Mouse (Mus musculus): ENCODE measurements at regions not wholly inside any gene's neighbourhood (a gene's known extent, or its start where the extent isn't known, plus 50 kb on each side); places are given as distances from the start of the nearest gene placed in this dataset.

GRCm38 (mm10) chr15:65646470-65646869, 631.8 kb upstream of the Gm21961 start:
- no peak for DNase-seq

DNA sequence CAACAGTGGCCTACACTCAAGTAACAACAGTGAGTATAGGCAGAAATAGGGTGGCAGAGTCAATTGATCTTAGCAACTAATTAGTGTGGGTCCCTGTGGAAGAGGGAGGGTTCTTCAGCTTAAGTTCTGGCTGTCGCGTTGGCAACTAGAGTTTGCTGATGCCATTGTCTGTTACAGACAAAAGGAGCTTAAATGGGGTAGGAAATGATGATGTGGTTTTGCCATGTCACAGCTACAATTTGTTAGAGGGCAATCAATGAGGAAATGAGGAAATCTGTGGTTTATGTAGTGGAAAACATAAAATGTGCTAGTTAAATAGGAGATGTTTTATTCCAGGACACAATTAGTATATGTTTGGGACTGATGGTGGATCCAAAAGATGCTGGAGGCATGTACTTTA, 624.8 kb upstream of the Gm21961 start:
- DNase-seq = no peak

DNA sequence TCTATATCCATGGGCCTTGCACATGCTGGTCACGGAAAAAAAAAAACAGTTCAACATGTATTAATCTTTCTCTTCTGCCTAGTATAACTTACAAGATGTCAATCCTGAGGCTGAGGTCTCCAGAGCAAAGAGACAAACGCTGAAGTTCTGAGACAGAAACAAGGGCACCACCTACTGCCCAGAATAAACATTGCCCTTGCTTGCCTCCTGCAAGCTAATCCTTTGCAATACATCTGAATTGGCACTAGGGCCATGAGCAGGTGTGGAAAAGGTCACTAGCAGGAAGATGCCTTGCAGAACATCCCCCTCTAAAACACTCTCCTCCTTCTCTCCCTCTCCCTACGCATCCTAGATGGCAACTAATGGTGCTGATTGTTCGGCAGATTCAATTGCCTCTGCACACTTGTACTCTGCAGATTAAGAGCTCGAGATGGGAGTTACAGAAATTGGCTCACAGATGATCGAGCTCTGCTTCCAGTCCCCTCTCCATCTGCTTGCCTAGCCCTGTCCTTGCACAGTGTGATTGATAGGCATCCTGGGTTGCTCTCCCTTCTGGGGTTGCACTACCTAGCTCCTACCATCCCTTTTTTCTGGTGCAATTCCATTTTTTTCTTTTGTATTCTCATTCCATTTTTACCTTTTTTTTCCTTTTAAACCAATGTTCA, 622.9 kb upstream of the Gm21961 start:
- peak; percentile 68 for DNase-seq

DNA sequence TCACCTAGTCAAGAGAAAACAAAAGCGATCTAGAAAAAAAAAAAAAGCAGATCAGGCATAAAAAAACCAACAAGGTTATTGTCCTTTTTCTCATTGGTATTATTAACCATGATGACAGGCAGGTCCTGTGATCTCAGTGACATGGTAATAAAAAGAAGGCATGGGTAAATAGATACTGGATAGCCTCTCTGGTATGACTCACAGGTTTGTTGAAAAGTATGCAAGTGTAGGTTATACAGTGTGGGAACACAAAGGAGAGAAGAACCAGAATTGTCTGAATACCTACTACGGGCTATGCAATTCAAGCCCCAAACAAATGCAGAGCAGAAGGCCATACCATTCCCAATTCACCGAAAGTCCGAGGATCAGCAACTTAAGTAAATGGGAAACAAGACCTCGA, 617.7 kb upstream of the Gm21961 start:
- DNase-seq = no peak

- DNase-seq = no peak
These were observed 615.8 kb upstream of the Gm21961 start for GRCm38 (mm10) chr15:65630476-65630875.

DNA sequence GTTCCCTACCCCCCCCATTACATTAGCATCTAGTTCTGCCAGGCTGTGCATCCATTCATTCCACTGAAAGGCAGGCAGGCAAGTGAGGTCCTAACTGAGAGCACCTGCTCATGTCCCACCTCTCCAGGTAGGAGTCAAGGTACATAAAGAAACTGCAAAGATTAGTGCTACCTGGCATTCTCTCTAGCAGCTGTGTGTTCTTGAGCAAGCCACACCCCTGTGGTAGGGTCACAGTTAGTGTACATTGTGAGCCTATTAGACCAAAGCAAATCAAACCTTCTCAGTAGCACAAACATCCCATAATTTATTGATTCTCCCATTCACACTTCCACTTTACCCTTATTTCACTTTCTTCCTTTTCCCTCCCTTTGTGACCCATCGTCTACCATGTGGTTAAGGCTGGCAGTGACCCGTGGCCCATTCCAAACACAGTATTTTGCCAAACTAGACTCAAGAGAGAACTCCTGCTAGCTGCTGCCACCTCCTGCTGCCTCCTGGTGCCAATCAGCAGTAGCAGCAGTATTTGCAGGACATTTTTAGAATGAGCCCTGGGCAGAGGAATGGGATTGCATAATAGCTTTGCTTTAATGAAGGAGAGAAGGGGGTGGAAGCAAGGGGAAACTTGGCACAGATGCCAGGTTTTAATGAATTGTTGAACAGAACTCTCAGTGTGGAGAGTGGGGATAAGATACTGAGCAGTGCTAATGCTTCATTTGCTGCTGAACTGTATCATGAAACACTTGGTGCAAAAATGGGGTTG, 578.2 kb upstream of the Gm21961 start:
- peak; percentile 79 for DNase-seq

GRCm38 (mm10) chr15:65585566-65585965, 570.9 kb upstream of the Gm21961 start:
- DNase-seq = no peak

DNA sequence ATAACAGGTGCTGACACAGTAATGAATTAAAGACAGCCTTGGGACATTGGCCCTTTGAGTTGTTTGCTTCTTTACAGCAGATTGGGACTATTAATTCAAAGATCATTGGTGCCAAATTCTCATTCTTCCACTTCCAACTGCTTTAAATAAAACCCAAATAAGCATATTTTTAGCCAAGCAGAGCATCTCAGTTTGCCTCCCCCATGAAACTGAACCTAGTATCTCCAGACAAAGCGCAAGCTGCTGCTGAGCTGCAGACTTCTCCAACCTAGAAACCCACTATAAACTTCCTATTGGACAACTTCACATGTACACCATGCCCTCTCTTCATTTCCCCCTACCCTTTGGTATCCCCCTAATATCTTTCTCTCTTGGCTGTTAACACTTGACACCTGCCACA, 564.6 kb upstream of the Gm21961 start:
- no peak for DNase-seq

GRCm38 (mm10) chr15:65567931-65568330, 553.2 kb upstream of the Gm21961 start:
- peak; percentile 6 for DNase-seq

- DNase-seq = peak; percentile 23
These were observed 543.4 kb upstream of the Gm21961 start for GRCm38 (mm10) chr15:65557846-65558835.

DNA sequence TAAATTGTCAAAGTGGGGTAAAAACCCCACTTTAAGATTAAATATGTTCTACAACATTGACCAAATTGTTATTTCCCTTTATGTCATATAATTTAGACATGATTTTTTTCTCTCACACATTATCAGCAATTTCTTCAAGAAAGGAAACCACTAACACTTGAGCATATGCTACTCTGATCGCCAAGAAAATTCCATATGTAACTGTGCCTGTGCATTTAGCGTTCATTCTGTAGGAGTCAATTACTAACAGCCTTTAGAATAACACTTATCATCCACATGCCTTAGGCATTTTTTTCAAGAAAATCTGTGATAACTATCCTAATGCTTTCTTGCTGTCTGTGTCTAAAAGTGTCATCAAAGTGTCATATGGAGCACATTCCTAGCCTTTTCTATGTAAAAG, 534.3 kb upstream of the Gm21961 start:
- DNase-seq = no peak

DNA sequence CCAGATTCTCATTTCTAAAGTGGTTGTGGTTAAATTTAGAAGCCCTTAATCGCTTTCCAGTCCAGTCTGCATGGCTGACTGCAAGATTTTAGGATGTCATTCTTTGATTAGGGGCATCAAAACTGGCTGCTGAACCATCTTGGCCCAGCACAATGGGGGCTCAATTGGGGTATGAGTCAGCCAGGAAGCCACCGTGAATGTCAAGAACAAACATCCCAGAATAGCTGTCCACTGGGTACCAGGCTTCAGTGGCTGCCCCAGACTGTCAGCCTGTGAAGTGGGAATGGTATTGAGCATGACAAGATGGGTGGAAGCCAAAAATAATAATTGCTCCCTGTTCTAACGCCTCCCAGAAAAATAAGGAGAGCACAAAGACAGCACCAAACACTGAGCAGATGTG, 520.9 kb upstream of the Gm21961 start:
- DNase-seq = no peak

GRCm38 (mm10) chr15:65532241-65532640, 517.5 kb upstream of the Gm21961 start:
- DNase-seq = peak; percentile 36

- no peak for DNase-seq
These were observed 488.0 kb upstream of the Gm21961 start for GRCm38 (mm10) chr15:65502656-65503055.

GRCm38 (mm10) chr15:65478940-65479339, 464.2 kb upstream of the Gm21961 start:
- DNase-seq = peak; percentile 18

GRCm38 (mm10) chr15:65455203-65455816, 440.6 kb upstream of the Gm21961 start:
- DNase-seq = peak; percentile 6

DNA sequence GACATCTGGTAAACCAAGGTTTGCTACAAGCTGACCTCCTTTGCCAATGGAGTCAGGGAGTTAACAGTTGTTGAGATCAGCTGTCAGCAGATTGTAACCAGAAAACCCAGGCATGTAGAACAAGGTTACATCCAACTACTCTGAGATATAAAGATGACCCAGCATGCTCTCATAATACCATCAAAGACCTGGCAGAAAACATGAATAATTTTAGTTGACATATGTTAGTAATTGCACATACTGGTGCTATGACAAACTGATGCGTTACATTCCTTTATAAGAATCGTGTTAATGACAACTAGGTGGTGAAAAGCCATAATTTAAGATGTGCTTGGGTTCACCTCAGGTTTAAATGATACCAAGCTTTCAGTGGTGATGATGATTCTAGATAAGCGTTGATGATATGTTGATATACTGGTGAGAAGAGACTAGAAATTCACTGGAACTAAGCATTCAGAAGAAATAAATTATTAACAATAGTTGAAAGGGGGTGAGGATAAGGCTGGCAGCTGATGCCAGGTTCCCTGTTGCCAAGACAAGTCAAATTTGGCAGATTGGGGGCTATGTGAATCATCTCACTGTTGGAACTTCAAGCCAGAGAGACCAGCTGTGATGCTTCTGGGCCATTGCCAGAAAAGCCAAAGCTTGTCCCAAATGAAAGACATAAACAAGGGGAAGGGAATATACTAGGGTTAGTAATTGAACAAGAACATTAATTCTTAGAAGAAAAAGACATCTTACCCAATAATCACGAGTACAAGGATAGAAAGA, 437.7 kb upstream of the Gm21961 start:
- peak; percentile 3 for DNase-seq

- peak; percentile 2 for DNase-seq
These were observed 405.0 kb upstream of the Gm21961 start for GRCm38 (mm10) chr15:65419736-65420135.

Data from right cerebral cortex, adult 18-20 months (tissue).